Mouse (Mus musculus) erythroblast, embryonic 14.5 days (primary cell): ENCODE results near the gene Ap1b1.

Experiments
- GATA1 ChIP-seq: IDR thresholded peaks from 2 replicates; pipeline ENCODE4 v1.6.1; 2012; ENCODE audit warnings: low read length, inconsistent platforms, mixed read lengths
- TAL1 ChIP-seq: IDR thresholded peaks from 3 replicates; pipeline ENCODE4 v1.6.1; 2012; ENCODE audit warnings: low read length, inconsistent platforms, mixed read lengths

DNA sequence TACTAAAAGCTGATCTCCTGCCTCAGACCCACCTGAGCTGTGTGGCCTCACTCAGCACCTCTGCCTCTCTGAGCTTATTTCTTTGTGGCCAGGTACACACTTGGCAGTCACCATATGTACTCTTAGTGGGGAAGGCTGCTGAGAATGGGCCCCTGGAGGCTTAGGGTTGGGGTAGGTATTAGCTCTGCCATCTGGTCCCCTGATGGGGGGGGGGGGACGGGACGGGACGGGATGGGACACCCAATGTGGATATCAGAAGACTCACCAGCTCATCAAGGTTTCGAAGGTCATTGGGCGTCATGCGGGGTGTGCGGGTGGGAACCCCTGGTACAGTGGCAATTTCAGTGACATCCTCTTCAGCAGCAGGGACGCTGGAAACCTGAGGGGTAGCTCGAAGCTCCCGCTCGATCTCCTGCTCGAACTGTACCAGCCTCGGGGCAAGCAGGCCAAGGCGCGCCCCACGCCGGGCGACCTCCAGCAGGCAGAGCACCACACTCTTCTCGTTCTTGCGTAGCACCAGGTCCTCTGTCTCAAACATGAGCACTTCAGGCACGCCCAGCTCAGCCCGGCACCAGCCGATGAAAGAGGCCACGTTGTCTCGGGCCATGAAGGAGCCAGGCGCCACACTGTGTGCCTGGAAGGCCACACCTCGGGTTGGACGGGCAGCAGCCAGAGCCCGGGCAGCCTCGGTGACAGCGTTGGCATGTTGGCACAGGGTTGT lies 77.1 kb downstream of the Ap1b1 start:
- TF ChIP-seq TAL1, result no peak
- no peak for TF ChIP-seq GATA1
